14 mouse cellular contexts compared by ENCODE assay signal in the genomic region with DNA sequence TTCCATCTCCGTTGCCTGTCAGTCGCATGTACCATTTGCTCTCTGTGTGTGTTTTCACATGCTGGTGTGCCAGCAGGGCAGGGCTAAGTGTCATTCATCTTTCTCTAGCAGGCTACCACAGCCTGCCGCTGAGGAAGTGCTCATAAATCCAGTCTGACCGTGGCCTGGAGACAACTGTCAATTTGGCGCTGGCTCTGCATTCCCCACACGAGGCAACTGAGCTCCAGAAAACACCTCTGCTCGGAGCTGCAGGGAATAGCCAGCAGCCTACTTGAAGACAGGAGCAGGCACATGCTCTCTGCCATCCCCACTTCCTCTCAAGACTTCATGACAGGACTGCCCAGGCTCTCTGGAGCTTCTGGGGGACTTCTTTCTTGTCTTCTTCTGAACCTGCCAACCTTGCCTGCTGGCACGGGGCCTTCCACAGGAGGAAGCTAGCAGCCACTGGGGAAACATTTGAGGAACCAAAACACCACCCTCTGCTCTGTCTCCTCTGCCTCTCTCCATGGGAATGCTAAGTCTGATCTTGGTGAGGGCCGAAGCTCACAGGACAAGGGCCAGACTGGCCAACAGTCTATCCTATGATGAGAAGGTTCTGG. TPM values are rescaled to one million over a fixed set of nuclear protein-coding genes. Genes with fewer than 3 reads are reported as not detected.
DNase-seq lines count a peak whose midpoint lies in the region; ATAC-seq lines count a peak whose summit lies in the region.
"Had no signal": no experiment of that assay in that cellular context is flagged by ENCODE, and none has a peak within 500 bp of the region (broad histone marks: within the 10 kb centered on the region; RNA-seq: fewer than 3 reads in every experiment).

No protein-coding gene starts in this region.

- H3K4me3 ChIP-seq in hindbrain, embryonic 16.5 days (ENCODE audit: low read length): no peak overlapping the region
- H3K4me3 ChIP-seq in hindbrain, embryonic 11.5 days (ENCODE audit: low read depth, low read length): no peak overlapping the region
- no peak overlapping the region for H3K4me3 ChIP-seq in neural tube, embryonic 13.5 days
- no peak overlapping the region for H3K4me3 ChIP-seq in neural tube, embryonic 15.5 days (replicated peaks)
- no peak overlapping the region for H3K4me3 ChIP-seq in embryonic facial prominence, embryonic 10.5 days
- H3K4me3 ChIP-seq: embryonic facial prominence, embryonic 15.5 days; limb, embryonic 13.5 days; neural tube, embryonic 12.5 days had no signal

- no peak overlapping the region for H3K4me2 ChIP-seq in hindbrain, embryonic 16.5 days (ENCODE audit: low read length)
- H3K4me2 ChIP-seq in hindbrain, embryonic 11.5 days (replicated peaks; ENCODE audit: low read depth, low read length): no peak overlapping the region
- H3K4me2 ChIP-seq in neural tube, embryonic 13.5 days: no peak overlapping the region
- H3K4me2 ChIP-seq in neural tube, embryonic 15.5 days: no peak overlapping the region
- H3K4me2 ChIP-seq: embryonic facial prominence, embryonic 15.5 days; limb, embryonic 13.5 days; neural tube, embryonic 12.5 days had no signal

- H3K9ac ChIP-seq in hindbrain, embryonic 16.5 days (ENCODE audit: low read depth, low read length): no peak overlapping the region
- H3K9ac ChIP-seq in hindbrain, embryonic 11.5 days (ENCODE audit: low read depth, low read length): no peak overlapping the region
- H3K9ac ChIP-seq in neural tube, embryonic 13.5 days: no peak overlapping the region
- no peak overlapping the region for H3K9ac ChIP-seq in neural tube, embryonic 15.5 days (replicated peaks)
- H3K9ac ChIP-seq: embryonic facial prominence, embryonic 15.5 days; limb, embryonic 13.5 days; neural tube, embryonic 12.5 days had no signal

- no peaks in the 10 kb centered on the region for H3K9me3 ChIP-seq in hindbrain, embryonic 16.5 days (ENCODE audit: control insufficient read depth, low read length)
- H3K9me3 ChIP-seq in hindbrain, embryonic 11.5 days (ENCODE audit: control insufficient read depth, low read length): no peaks in the 10 kb centered on the region
- no peaks in the 10 kb centered on the region for H3K9me3 ChIP-seq in neural tube, embryonic 13.5 days
- H3K9me3 ChIP-seq in neural tube, embryonic 15.5 days (replicated peaks): no peaks in the 10 kb centered on the region
- no peaks in the 10 kb centered on the region for H3K9me3 ChIP-seq in embryonic facial prominence, embryonic 10.5 days
- H3K9me3 ChIP-seq: embryonic facial prominence, embryonic 15.5 days; limb, embryonic 13.5 days; neural tube, embryonic 12.5 days had no signal

- no peaks in the 10 kb centered on the region for H3K36me3 ChIP-seq in hindbrain, embryonic 16.5 days (ENCODE audit: control insufficient read depth, insufficient read depth, low read length)
- no peaks in the 10 kb centered on the region for H3K36me3 ChIP-seq in hindbrain, embryonic 11.5 days (ENCODE audit: control insufficient read depth, insufficient read depth, low read length)
- no peaks in the 10 kb centered on the region for H3K36me3 ChIP-seq in neural tube, embryonic 13.5 days
- no peaks in the 10 kb centered on the region for H3K36me3 ChIP-seq in neural tube, embryonic 15.5 days
- H3K36me3 ChIP-seq in embryonic facial prominence, embryonic 10.5 days (replicated peaks): no peaks in the 10 kb centered on the region
- H3K36me3 ChIP-seq: embryonic facial prominence, embryonic 15.5 days; limb, embryonic 13.5 days; neural tube, embryonic 12.5 days had no signal

- peak; percentile 58; the same call in 1 of the 2 replicates for ATAC-seq in hindbrain, embryonic 16.5 days
- no peak for ATAC-seq in hindbrain, embryonic 11.5 days (ENCODE audit: low FRiP score)
- ATAC-seq in neural tube, embryonic 13.5 days (ENCODE audit: low read depth): no peak
- no peak for ATAC-seq in neural tube, embryonic 15.5 days (ENCODE audit: low FRiP score)
- peak; percentile 51 for ATAC-seq in megakaryocyte progenitor cell, adult 5-6 weeks (replicated peaks; ENCODE audit: poor library complexity)

- peaks cover 2% of the 10 kb centered on the region; the same call in 1 of the 2 replicates for H3K4me1 ChIP-seq in hindbrain, embryonic 16.5 days (ENCODE audit: control insufficient read depth, insufficient read depth, low read depth, low read length)
- no peaks in the 10 kb centered on the region; the same call in 1 of the 2 replicates for H3K4me1 ChIP-seq in hindbrain, embryonic 11.5 days (replicated peaks; ENCODE audit: control insufficient read depth, insufficient read depth, low read length)
- H3K4me1 ChIP-seq in neural tube, embryonic 13.5 days (replicated peaks): peaks cover 12% of the 10 kb centered on the region
- H3K4me1 ChIP-seq in neural tube, embryonic 15.5 days: peaks cover 10% of the 10 kb centered on the region
- H3K4me1 ChIP-seq in embryonic facial prominence, embryonic 10.5 days: 0 out of 2 replicates have a peak, but pooled peaks cover 11% of the 10 kb centered on the region
- H3K4me1 ChIP-seq: embryonic facial prominence, embryonic 15.5 days had no signal

- no peak overlapping the region for H3K27ac ChIP-seq in hindbrain, embryonic 16.5 days (ENCODE audit: low read depth, low read length)
- no peak overlapping the region for H3K27ac ChIP-seq in hindbrain, embryonic 11.5 days (ENCODE audit: low read depth, low read length)
- H3K27ac ChIP-seq in neural tube, embryonic 13.5 days (replicated peaks): peak overlapping the region; percentile 9; the same call in 1 of the 2 replicates
- no peak overlapping the region for H3K27ac ChIP-seq in neural tube, embryonic 15.5 days (replicated peaks)
- no peak overlapping the region for H3K27ac ChIP-seq in embryonic facial prominence, embryonic 10.5 days (replicated peaks)
- H3K27ac ChIP-seq: embryonic facial prominence, embryonic 15.5 days; limb, embryonic 13.5 days; neural tube, embryonic 12.5 days had no signal

- no peaks in the 10 kb centered on the region for H3K27me3 ChIP-seq in hindbrain, embryonic 16.5 days (replicated peaks; ENCODE audit: control insufficient read depth, insufficient read depth, low read length)
- H3K27me3 ChIP-seq in hindbrain, embryonic 11.5 days (ENCODE audit: control insufficient read depth, insufficient read depth, low read length): no peaks in the 10 kb centered on the region
- no peaks in the 10 kb centered on the region for H3K27me3 ChIP-seq in neural tube, embryonic 13.5 days
- H3K27me3 ChIP-seq in neural tube, embryonic 15.5 days (replicated peaks): no peaks in the 10 kb centered on the region
- H3K27me3 ChIP-seq in embryonic facial prominence, embryonic 10.5 days (replicated peaks; ENCODE audit: low read depth, poor library complexity, severe bottlenecking): no peaks in the 10 kb centered on the region
- H3K27me3 ChIP-seq: embryonic facial prominence, embryonic 15.5 days; neural tube, embryonic 12.5 days had no signal

- no peak for DNase-seq in hindbrain, embryonic 11.5 days (ENCODE audit: low spot score)
- peak; percentile 62 to 63 for DNase-seq in cerebellum, postnatal 25 days
- DNase-seq in embryonic facial prominence, embryonic 10.5 days (ENCODE audit: low spot score): no peak
- no peak for DNase-seq in kidney, adult 9 months
- DNase-seq: adrenal gland, postnatal 36 days; kidney, adult 2 months had no signal

- WGBS in hindbrain, embryonic 16.5 days: 48% methylated on average over 9 of the region's 9 CpGs
- WGBS in hindbrain, embryonic 11.5 days: 64% methylated on average over 9 of the region's 9 CpGs
- WGBS in neural tube, embryonic 13.5 days: 42% methylated on average over 9 of the region's 9 CpGs
- WGBS in neural tube, embryonic 15.5 days: 42% methylated on average over 9 of the region's 9 CpGs
- 77% methylated on average over 9 of the region's 9 CpGs for WGBS in embryonic facial prominence, embryonic 10.5 days

RNA-seq across cellular contexts. Expression of gene F830045P16Rik, which starts 13.2 kb away (rescaled TPM):
- not detected in 2 replicates for polyA plus RNA-seq in hindbrain, embryonic 16.5 days (2015; fragmentation: Nextera tagmentation; extraction: Ambion mirVana)
- not detected in 2 replicates for polyA plus RNA-seq in hindbrain, embryonic 11.5 days (2014; fragmentation: Nextera tagmentation; extraction: Ambion mirVana)
- polyA plus RNA-seq in neural tube, embryonic 13.5 days (2015; fragmentation: Nextera tagmentation; extraction: Ambion mirVana): not detected in 2 replicates
- 0.09 TPM in 1 of 2 replicates, not detected in the other for polyA plus RNA-seq in neural tube, embryonic 15.5 days (2015; fragmentation: Nextera tagmentation; extraction: Ambion mirVana)
- total RNA-seq in megakaryocyte progenitor cell, adult 5-6 weeks (2015): not detected in 2 replicates
- total RNA-seq in megakaryocyte progenitor cell, adult 5-6 weeks (2017): not detected in 2 replicates
- not detected in 2 replicates for polyA plus RNA-seq in embryonic facial prominence, embryonic 10.5 days (2016; fragmentation: Nextera tagmentation; extraction: Ambion mirVana)
- total RNA-seq: adrenal gland, postnatal 36 days had no signal
- polyA plus RNA-seq: heart, embryonic 16.5 days; kidney, adult 2 months; neural tube, embryonic 12.5 days had no signal

RNA-seq across cellular contexts. Expression of gene Sirpa, which starts 43.0 kb away (rescaled TPM):
- 31.9 and 34.6 TPM in 2 replicates for polyA plus RNA-seq in hindbrain, embryonic 16.5 days (2015; fragmentation: Nextera tagmentation; extraction: Ambion mirVana)
- 17.2 and 18.4 TPM in 2 replicates for polyA plus RNA-seq in hindbrain, embryonic 11.5 days (2014; fragmentation: Nextera tagmentation; extraction: Ambion mirVana)
- polyA plus RNA-seq in neural tube, embryonic 13.5 days (2015; fragmentation: Nextera tagmentation; extraction: Ambion mirVana): 24.4 and 24.9 TPM in 2 replicates
- polyA plus RNA-seq in neural tube, embryonic 15.5 days (2015; fragmentation: Nextera tagmentation; extraction: Ambion mirVana): 31.4 and 36.4 TPM in 2 replicates
- 62.3 and 67.6 TPM in 2 replicates for total RNA-seq in megakaryocyte progenitor cell, adult 5-6 weeks (2015)
- 67.5 and 73.8 TPM in 2 replicates for total RNA-seq in megakaryocyte progenitor cell, adult 5-6 weeks (2017)
- 17.0 and 17.4 TPM in 2 replicates for polyA plus RNA-seq in embryonic facial prominence, embryonic 10.5 days (2016; fragmentation: Nextera tagmentation; extraction: Ambion mirVana)

Comparison
In these comparisons a context has a peak if more than half of its experiments do, and no peak if none do; other contexts are left out.
1. ATAC-seq: peak in hindbrain, embryonic 16.5 days (single experiment) and megakaryocyte progenitor cell, adult 5-6 weeks (single experiment); none in hindbrain, embryonic 11.5 days (single experiment), neural tube, embryonic 13.5 days (single experiment) and neural tube, embryonic 15.5 days (single experiment).
2. DNase-seq: peak in cerebellum, postnatal 25 days (2 of 2); none in hindbrain, embryonic 11.5 days (single experiment), embryonic facial prominence, embryonic 10.5 days (single experiment) and kidney, adult 9 months (single experiment).